Mouse (Mus musculus) cerebellum, adult 8-10 months (tissue): ENCODE measurements at regions not wholly inside any gene's neighbourhood (a gene's known extent, or its start where the extent isn't known, plus 50 kb on each side); places are given as distances from the start of the nearest gene placed in this dataset.

Source experiments
- DNase-seq: peaks from one replicate; pipeline ENCODE4 v3.0.0; 2022

DNA sequence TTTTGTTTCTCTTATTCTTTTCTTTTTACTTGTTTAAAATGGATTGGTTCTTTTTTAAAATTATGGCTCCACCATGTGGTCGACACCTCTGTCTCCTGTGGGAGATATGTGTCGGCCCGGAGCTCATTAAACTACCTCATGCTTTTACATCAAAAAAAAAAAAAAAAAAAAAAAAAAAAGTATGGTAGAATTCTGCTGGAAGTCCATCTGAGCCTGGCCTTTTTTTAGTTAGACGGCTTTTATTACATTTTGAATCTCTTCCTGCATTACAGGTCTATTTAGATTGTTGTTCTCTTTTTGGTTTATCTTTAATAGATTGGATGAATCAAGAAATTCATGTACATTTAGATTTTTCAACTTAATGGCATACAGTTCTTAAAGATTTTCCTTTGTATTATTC, 350.8 kb upstream of the Ascc3 start:
- no peak for DNase-seq

- no peak for DNase-seq
Measured at GRCm38 (mm10) chr10:50203587-50203986, 388.9 kb upstream of the Ascc3 start.

- peak; percentile 45 for DNase-seq
Measured at GRCm38 (mm10) chr10:50201691-50202090, 390.8 kb upstream of the Ascc3 start.

GRCm38 (mm10) chr10:50199857-50200256, 392.6 kb upstream of the Ascc3 start:
- no peak for DNase-seq

- DNase-seq = no peak
Measured at GRCm38 (mm10) chr10:50197897-50198538, 394.5 kb upstream of the Ascc3 start.

DNA sequence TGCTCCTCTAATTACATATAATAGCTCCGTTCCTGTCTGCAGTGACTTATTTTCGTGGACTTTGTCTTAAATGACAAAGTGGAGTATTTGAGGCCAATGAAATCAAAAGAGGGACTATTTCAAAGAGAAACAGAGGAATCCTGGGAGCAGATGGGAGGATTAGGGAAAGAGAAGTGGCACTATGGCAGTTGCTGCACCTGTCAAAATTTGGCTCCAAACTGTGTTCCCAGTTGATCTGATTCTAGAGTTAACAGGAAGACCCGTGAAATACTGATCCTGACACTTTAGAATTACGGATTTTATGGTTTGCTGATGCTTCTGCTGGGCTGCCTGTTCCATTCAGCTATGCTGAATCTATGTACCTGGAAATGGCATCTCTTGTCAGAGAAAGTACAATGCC, 401.7 kb upstream of the Grik2 start:
- DNase-seq = no peak

DNA sequence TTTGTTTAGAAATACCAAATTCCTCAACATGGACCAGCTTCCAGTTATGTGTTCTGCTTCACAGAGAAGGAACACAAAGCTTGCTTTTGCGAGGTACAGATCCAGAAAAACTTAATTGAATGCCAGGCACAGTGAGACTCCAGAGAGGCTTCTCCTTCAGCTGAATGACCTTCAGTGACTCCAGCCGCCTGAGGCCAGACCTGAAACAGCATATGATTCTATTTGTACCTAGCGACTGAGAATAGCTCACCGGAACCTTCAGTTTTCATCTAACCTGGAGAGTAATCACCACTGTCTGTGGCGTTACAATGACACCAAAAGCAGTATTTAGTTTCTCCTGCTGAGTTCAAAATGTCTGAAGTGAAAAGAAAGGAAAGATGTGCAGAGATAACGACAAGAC, 380.6 kb upstream of the Grik2 start:
- DNase-seq = peak; percentile 25

DNA sequence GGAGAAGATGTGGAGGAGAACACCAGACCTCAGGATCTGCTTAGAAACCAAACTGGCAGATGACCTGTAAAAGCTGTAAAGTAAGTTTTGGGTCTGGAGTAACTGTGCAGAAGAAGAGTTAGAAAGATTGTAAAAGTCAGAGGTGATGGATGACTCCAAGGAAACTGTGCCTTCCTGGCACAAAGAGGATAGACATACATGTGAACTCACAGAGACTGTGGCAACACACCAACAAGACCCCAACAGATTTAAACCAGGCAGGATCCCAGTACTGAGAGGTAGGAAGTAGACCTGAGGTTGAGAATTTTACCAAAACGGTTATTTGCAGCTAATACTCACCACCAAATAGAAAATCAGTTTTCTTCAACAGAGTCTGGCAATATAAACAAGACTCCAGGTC, 349.8 kb upstream of the Grik2 start:
- peak; percentile 43 for DNase-seq

GRCm38 (mm10) chr10:50137783-50138182, 349.2 kb upstream of the Grik2 start:
- peak; percentile 97 for DNase-seq

DNA sequence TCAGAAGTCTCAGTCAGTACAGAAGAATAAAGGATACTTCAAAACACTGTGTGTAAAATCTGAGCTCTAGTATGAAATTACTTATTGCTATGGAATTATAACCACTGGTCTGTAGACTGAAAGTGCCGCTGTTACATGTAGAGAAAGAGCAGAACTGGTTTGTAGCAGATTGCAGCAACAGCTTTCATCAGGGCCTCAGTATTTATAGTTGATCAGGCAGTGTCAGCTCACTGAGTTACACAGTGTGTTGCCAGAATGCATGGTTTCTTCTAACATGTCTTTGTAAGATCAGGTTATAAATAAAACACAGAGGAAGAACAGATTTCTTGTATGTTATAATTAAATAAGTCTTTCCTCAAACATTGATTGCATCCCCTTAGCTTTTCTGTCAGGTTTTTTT, 347.6 kb upstream of the Grik2 start:
- peak; percentile 34 for DNase-seq

DNA sequence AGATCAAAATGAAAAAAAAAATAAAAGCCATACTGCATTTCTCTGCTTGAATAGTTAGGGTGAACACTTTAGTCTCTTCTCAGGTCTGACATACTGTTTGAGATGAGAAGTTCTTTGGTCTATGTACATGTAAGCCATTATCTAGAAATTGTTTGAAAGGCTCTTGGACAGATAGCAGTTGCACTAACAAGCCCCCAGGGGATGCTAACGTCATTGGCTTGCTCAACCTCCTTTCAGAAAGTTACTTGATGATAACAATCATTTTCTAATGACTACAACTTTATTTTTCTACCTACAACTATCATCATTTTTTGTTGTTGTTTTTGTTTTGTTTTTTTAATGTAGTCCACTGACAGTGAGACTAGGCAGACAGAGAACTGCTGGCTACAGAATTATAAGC, 346.9 kb upstream of the Grik2 start:
- no peak for DNase-seq
